Mouse (Mus musculus) C2C12 (cell line): ENCODE results near the gene Slit3.

Source experiments
- CEBPB ChIP-seq: IDR thresholded peaks from one replicate; pipeline ENCODE4 v1.6.1; 2011; ENCODE audit warnings: low read depth, mild to moderate bottlenecking, control low read depth, moderate library complexity
- CTCF ChIP-seq: IDR thresholded peaks from one replicate; pipeline ENCODE4 v1.5.1; 2011; ENCODE audit not compliant: control insufficient read depth, insufficient read depth, insufficient read length
- FOSL1 ChIP-seq: IDR thresholded peaks from one replicate; pipeline ENCODE4 v1.8.0; 2011; ENCODE audit warnings: mild to moderate bottlenecking, low read length; ENCODE audit not compliant: poor library complexity, insufficient read depth, severe bottlenecking
- MAX ChIP-seq: IDR thresholded peaks from one replicate; pipeline ENCODE4 v1.6.1; 2011; ENCODE audit warnings: mild to moderate bottlenecking, control low read depth
- MYOD1 ChIP-seq: IDR thresholded peaks from one replicate; pipeline ENCODE4 v1.6.1; 2011; ENCODE audit warnings: low read depth; ENCODE audit not compliant: control insufficient read depth, insufficient read length
- MYOG ChIP-seq: IDR thresholded peaks from one replicate; pipeline ENCODE4 v1.6.1; 2011; ENCODE audit not compliant: control insufficient read depth, insufficient read length; ENCODE audit errors: extremely low read depth
- USF1 ChIP-seq: IDR thresholded peaks from one replicate; pipeline ENCODE4 v1.6.1; 2011; ENCODE audit warnings: low read depth, mild to moderate bottlenecking, control low read depth, moderate library complexity

- TF ChIP-seq CTCF (no peak), MAX (no peak), FOSL1 (no peak), USF1 (no peak), MYOD1 (no peak), MYOG (no peak), CEBPB (no peak)
These were observed 375.9 kb downstream of the Slit3 start for GRCm38 (mm10) chr11:35496874-35497273.
